Mouse (Mus musculus) erythroblast, embryonic 14.5 days (primary cell): ENCODE data around the gene Itgb8.

Experiments used
- GATA1 ChIP-seq: IDR thresholded peaks from 2 replicates; pipeline ENCODE4 v1.6.1; 2012; ENCODE audit warnings: low read length, inconsistent platforms, mixed read lengths
- TAL1 ChIP-seq: IDR thresholded peaks from 3 replicates; pipeline ENCODE4 v1.6.1; 2012; ENCODE audit warnings: low read length, inconsistent platforms, mixed read lengths

- no peak for TF ChIP-seq TAL1
- no peak for TF ChIP-seq GATA1
Observed at GRCm38 (mm10) chr12:119150956-119151355, 87.6 kb downstream of the Itgb8 start.
